Mouse (Mus musculus) heart, embryonic 16.5 days (tissue): ENCODE measurements around the gene Fkrp. TPM values are rescaled to one million over a fixed set of nuclear protein-coding genes. Genes with fewer than 3 reads are reported as not detected.

Experiments used
- ATAC-seq: fragments of 200-750 bp; cut with Nextera tagmentation; replicated peaks from 2 replicates; pipeline ENCODE4 v1.8.0; 2017; ENCODE audit warnings: moderate number of reproducible peaks; ENCODE audit not compliant: insufficient read depth, low FRiP score; ENCODE audit errors: extremely low read depth
- H3K27ac ChIP-seq: fragments of 300-500 bp; sonication (generic); 2 replicates; pipeline ENCODE4 v1.5.1; 2014; ENCODE audit warnings: mild to moderate bottlenecking, low read length, control low read depth, moderate library complexity
- H3K27me3 ChIP-seq: fragments of 300-500 bp; sonication (generic); 2 replicates; pipeline ENCODE4 v1.6.1; 2014; ENCODE audit warnings: low read length, mixed read lengths; ENCODE audit not compliant: control insufficient read depth, insufficient read depth
- H3K36me3 ChIP-seq: fragments of 300-500 bp; sonication (generic); 2 replicates; pipeline ENCODE4 v1.6.1; 2014; ENCODE audit not compliant: control insufficient read depth, insufficient read depth
- H3K4me1 ChIP-seq: fragments of 300-500 bp; sonication (generic); 2 replicates; pipeline ENCODE4 v1.6.1; 2014; ENCODE audit warnings: low read length, mixed read lengths; ENCODE audit not compliant: control insufficient read depth, insufficient read depth
- H3K4me2 ChIP-seq: fragments of 300-500 bp; sonication (generic); 2 replicates; pipeline ENCODE4 v1.6.1; 2014; ENCODE audit warnings: low read depth, mild to moderate bottlenecking, control low read depth, low read length
- H3K4me3 ChIP-seq: fragments of 300-500 bp; sonication (generic); 2 replicates; pipeline ENCODE4 v1.5.1; 2014; ENCODE audit warnings: mild to moderate bottlenecking, control low read depth, low read length
- H3K9ac ChIP-seq: fragments of 300-500 bp; sonication (generic); 2 replicates; pipeline ENCODE4 v1.6.1; 2014; ENCODE audit warnings: low read length, control low read depth
- H3K9me3 ChIP-seq: fragments of 300-500 bp; sonication (generic); replicated peaks from 2 replicates; pipeline ENCODE4 v1.6.1; 2016; ENCODE audit warnings: low read length; ENCODE audit not compliant: control insufficient read depth
- WGBS: fragments of 180-500 bp; shearing (Covaris S2); extraction: QIAGEN DNeasy Blood & Tissue Kit; methylation state at CpG from one replicate; pipeline ENCODE4 v1.1.7; 2014; 5-methylcytosine and 5-hydroxymethylcytosine counted together
- polyA plus RNA-seq: library from polyadenylated mRNA; unstranded; fragments of >200 nt; fragmentation: Nextera tagmentation; extraction: Ambion mirVana; gene quantifications from 2 replicates; pipeline ENCODE4 v1.2.1, GENCODE M21; 2015

Fkrp gene
- polyA plus RNA-seq, 1 experiment from 2014 or later = 33.0 TPM

DNA sequence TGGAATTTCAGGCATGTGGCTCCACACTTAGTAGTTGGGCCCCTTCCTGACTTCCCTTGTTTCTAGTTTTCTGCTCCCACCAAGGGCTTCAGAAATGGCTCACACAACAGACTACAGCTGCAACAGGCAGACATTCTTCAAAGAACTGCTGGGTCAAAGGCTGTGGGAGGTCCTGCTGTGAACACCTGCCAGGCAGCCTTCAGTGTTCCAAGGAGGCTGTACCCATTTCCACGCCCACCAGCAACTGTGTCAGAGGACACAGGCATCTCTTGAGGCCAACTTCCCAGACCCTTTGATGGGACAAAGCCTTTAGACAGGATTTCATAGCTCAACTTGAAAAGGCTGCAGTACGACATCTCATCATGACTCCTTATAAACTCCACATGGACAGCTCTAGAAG lies 50.1 kb downstream of the Fkrp start:
- no peak overlapping the region for H3K27ac ChIP-seq
- peak; percentile 54; the same call in 1 of the 2 replicates for ATAC-seq
- H3K9me3 ChIP-seq = no peaks in the 10 kb centered on the region; the same call in 1 of the 2 replicates
- no peaks in the 10 kb centered on the region for H3K36me3 ChIP-seq
- no peak overlapping the region for H3K9ac ChIP-seq
- peaks cover 4% of the 10 kb centered on the region for H3K4me1 ChIP-seq
- WGBS = 62% methylated on average over 2 of the region's 2 CpGs
- no peak overlapping the region for H3K4me2 ChIP-seq
- H3K4me3 ChIP-seq = no peak overlapping the region
- H3K27me3 ChIP-seq = no peaks in the 10 kb centered on the region

DNA sequence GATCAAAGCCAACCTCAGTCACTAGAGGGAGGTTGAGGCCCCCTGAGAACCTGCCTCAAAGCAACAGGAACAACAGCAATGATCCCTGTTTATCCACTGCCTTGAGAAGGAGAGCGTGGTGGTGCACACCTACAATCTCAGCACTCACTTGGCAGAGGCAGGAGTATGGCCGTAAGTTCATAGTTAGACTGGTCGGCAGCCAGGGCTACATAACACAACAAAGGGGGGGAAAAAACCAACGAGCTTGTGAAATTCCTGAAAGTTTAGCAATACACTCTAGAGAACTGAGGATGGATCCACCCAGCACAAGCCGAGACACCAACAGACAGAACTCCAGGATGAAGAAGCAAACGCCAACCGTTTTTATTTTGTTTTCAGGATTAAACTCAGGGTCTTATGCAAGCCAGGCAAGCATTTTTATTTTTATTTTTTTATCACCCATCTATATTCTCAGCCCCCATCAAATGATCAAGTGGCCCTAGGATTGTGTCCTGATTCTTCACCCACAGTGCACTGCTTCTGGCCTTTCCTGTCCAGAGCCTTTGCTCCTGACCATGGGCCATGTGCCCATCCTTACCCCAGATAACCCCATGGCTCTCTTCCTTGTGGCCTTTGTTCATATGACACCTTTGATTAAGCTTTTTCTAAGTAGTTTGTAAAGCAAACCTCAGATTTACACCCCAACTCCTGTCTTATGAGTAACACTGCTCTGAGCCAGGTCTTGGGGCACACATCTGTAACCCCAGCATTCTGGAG lies 52.9 kb downstream of the Fkrp start:
- H3K4me1 ChIP-seq = peaks cover 10% of the 10 kb centered on the region
- H3K4me2 ChIP-seq = no peak overlapping the region
- no peak for ATAC-seq
- WGBS = 82% methylated on average over 7 of the region's 7 CpGs
- no peaks in the 10 kb centered on the region for H3K27me3 ChIP-seq
- no peaks in the 10 kb centered on the region for H3K36me3 ChIP-seq
- no peak overlapping the region for H3K27ac ChIP-seq
- H3K9ac ChIP-seq = no peak overlapping the region
- H3K9me3 ChIP-seq = no peaks in the 10 kb centered on the region
- H3K4me3 ChIP-seq = no peak overlapping the region

DNA sequence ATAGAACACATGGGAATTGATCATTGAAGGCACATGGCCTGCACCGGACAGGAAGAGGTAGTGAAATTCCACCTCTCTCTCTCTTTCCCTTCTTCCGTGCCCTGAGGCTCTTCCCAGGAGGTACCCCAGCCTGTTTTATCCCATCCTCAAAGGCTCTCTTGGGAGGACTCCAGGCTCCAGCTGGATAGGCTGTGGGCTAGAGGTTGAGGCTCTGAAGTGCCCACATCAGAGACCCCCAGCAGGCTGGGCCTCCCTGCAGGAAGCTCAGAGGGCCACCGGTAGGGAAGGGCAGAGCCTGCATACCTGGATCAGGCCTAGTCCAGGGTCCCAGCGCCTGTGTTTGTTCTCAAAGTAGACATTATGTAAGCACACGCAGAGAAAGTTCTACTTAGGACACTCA lies 54.9 kb downstream of the Fkrp start:
- no peak overlapping the region for H3K4me3 ChIP-seq
- 0 out of 2 replicates have a peak overlapping the region, but pooled peaks have one; percentile 3 for H3K27ac ChIP-seq
- H3K4me1 ChIP-seq = peaks cover 10% of the 10 kb centered on the region
- 59% methylated on average over 5 of the region's 5 CpGs for WGBS
- H3K9me3 ChIP-seq = no peaks in the 10 kb centered on the region
- no peak overlapping the region for H3K9ac ChIP-seq
- H3K4me2 ChIP-seq = no peak overlapping the region
- no peak for ATAC-seq
- H3K36me3 ChIP-seq = no peaks in the 10 kb centered on the region
- no peaks in the 10 kb centered on the region for H3K27me3 ChIP-seq

DNA sequence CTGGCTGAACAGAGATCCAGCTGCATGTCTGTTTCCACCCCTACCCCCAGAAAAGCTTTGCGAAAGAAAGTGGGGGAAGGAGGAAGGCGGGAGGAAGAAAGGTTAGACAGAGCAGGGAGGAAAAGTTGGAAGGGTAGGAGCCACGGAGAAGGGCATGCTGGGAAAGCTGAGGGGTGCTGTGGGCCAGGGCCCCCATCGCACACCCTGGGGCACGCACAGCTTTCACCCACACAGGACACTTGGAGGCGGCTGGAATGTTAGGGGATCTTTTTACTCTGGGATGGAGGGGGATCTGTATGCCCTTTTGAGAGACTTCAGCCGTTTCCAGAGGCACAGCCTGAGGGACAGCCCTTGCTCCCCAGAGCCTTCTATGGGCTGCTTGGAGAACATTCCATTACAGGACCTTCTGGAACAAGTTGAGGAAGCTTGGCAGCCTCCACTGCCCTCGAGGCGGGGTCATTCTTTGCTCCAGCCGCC lies 55.5 kb downstream of the Fkrp start:
- ATAC-seq = peak; percentile 66; the same call in 1 of the 2 replicates
- Histone ChIP-seq H3K9ac (no peak overlapping the region), H3K4me2 (peak overlapping the region; percentile 27; the same call in 1 of the 2 replicates), H3K27ac (peak overlapping the region; percentile 71), H3K36me3 (no peaks in the 10 kb centered on the region), H3K27me3 (no peaks in the 10 kb centered on the region), H3K9me3 (no peaks in the 10 kb centered on the region), H3K4me3 (no peak overlapping the region), H3K4me1 (peaks cover 10% of the 10 kb centered on the region)
- 35% methylated on average over 10 of the region's 10 CpGs for WGBS

DNA sequence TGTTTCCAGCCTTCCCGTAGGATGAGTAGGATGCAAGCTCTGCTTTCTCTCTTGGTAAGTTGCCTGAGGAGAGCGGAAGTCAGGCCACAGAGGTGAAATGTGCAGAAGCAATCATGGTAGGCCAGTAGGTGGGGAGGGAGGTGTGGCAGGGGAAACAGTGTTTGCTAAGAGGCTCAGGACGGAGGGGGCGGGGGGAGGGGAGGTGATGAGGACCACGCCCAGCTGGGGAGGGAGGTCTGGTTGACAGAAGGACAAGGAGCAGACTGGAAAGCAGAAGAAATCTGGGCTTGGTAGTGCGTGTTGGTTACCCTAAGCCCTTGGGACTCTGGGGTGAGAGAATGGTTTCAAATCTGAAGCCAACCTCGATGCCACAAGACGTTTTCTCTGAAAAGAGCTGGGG lies 56.2 kb downstream of the Fkrp start:
- Histone ChIP-seq H3K4me3 (no peak overlapping the region), H3K9ac (no peak overlapping the region), H3K36me3 (no peaks in the 10 kb centered on the region), H3K4me2 (no peak overlapping the region), H3K9me3 (no peaks in the 10 kb centered on the region), H3K4me1 (peaks cover 10% of the 10 kb centered on the region), H3K27me3 (no peaks in the 10 kb centered on the region), H3K27ac (peak overlapping the region; percentile 21; the same call in 1 of the 2 replicates)
- 25% methylated on average over 8 of the region's 8 CpGs for WGBS
- no peak for ATAC-seq

Other genes starting within 250 kb of the Fkrp start
- gene Arhgap35, start 201.7 kb downstream of the Fkrp start, polyA plus RNA-seq = 12.9 and 16.0 TPM in 2 replicates
- gene Ceacam15, start 141.0 kb downstream of the Fkrp start, polyA plus RNA-seq = 0.86 and 1.0 TPM in 2 replicates
- gene Ceacam9, start 94.8 kb downstream of the Fkrp start, polyA plus RNA-seq = 0.33 TPM in 1 of 2 replicates, not detected in the other
- 218 and 242 TPM in 2 replicates for gene Ap2s1, start 78.3 kb downstream of the Fkrp start, polyA plus RNA-seq
- 45.4 and 47.6 TPM in 2 replicates for gene Slc1a5, start 35.4 kb downstream of the Fkrp start, polyA plus RNA-seq
- 88.8 and 92.5 TPM in 2 replicates for gene Strn4, start 843 bp downstream of the Fkrp start, polyA plus RNA-seq
- gene Prkd2, start 26.2 kb upstream of the Fkrp start, polyA plus RNA-seq = 13.0 and 15.4 TPM in 2 replicates
- gene Dact3, start 58.6 kb upstream of the Fkrp start, polyA plus RNA-seq = 2.8 and 3.1 TPM in 2 replicates
- gene Gng8, start 75.1 kb upstream of the Fkrp start, polyA plus RNA-seq = 2.9 and 3.7 TPM in 2 replicates
- gene Ptgir, start 89.8 kb upstream of the Fkrp start, polyA plus RNA-seq = 1.4 and 1.5 TPM in 2 replicates
- 112 and 128 TPM in 2 replicates for gene Calm3, start 107.4 kb upstream of the Fkrp start, polyA plus RNA-seq
- gene Pnmal2, start 128.0 kb upstream of the Fkrp start, polyA plus RNA-seq = 5.6 and 6.0 TPM in 2 replicates
- 0.09 TPM in 2 replicates for gene Pnmal1, start 142.9 kb upstream of the Fkrp start, polyA plus RNA-seq
- gene Gm42372, start 166.4 kb upstream of the Fkrp start, polyA plus RNA-seq = 0.07 and 0.09 TPM in 2 replicates
- 45.1 and 47.4 TPM in 2 replicates for gene Ccdc8, start 176.0 kb upstream of the Fkrp start, polyA plus RNA-seq
- 105 and 108 TPM in 2 replicates for gene Ppp5c, start 211.2 kb upstream of the Fkrp start, polyA plus RNA-seq
- 36.3 and 43.4 TPM in 2 replicates for gene Hif3a, start 245.7 kb upstream of the Fkrp start, polyA plus RNA-seq